Mouse (Mus musculus) limb, embryonic 10.5 days (tissue): ENCODE measurements at regions not wholly inside any gene's neighbourhood (a gene's known extent, or its start where the extent isn't known, plus 50 kb on each side); places are given as distances from the start of the nearest gene placed in this dataset.

Source experiments
- DNase-seq: peaks from one replicate; pipeline ENCODE4 v3.0.0-alpha.2; 2017; ENCODE audit warnings: low spot score
- H3K27ac ChIP-seq: fragments of 300-500 bp; sonication (generic); 2 replicates; pipeline ENCODE4 v1.5.1; 2016; ENCODE audit warnings: mild to moderate bottlenecking
- H3K27me3 ChIP-seq: fragments of 300-500 bp; sonication (generic); 2 replicates; pipeline ENCODE4 v1.6.1; 2016; ENCODE audit warnings: low read depth, mild to moderate bottlenecking; ENCODE audit not compliant: poor library complexity, severe bottlenecking
- H3K36me3 ChIP-seq: fragments of 300-500 bp; sonication (generic); 2 replicates; pipeline ENCODE4 v1.6.1; 2016; ENCODE audit warnings: mild to moderate bottlenecking, moderate library complexity
- H3K4me1 ChIP-seq: fragments of 300-500 bp; sonication (generic); 2 replicates; pipeline ENCODE4 v1.6.1; 2016
- H3K4me3 ChIP-seq: fragments of 300-500 bp; sonication (generic); 2 replicates; pipeline ENCODE4 v1.5.1; 2016; ENCODE audit warnings: mild to moderate bottlenecking, moderate library complexity
- H3K9me3 ChIP-seq: fragments of 300-500 bp; sonication (generic); replicated peaks from 2 replicates; pipeline ENCODE4 v1.6.1; 2016; ENCODE audit warnings: mild to moderate bottlenecking
- whole genome bisulfite sequencing: fragments of 180-500 bp; shearing (Covaris S2); methylation state at CpG from one replicate; pipeline ENCODE4 v1.1.7; 2016; 5-methylcytosine and 5-hydroxymethylcytosine counted together

DNA sequence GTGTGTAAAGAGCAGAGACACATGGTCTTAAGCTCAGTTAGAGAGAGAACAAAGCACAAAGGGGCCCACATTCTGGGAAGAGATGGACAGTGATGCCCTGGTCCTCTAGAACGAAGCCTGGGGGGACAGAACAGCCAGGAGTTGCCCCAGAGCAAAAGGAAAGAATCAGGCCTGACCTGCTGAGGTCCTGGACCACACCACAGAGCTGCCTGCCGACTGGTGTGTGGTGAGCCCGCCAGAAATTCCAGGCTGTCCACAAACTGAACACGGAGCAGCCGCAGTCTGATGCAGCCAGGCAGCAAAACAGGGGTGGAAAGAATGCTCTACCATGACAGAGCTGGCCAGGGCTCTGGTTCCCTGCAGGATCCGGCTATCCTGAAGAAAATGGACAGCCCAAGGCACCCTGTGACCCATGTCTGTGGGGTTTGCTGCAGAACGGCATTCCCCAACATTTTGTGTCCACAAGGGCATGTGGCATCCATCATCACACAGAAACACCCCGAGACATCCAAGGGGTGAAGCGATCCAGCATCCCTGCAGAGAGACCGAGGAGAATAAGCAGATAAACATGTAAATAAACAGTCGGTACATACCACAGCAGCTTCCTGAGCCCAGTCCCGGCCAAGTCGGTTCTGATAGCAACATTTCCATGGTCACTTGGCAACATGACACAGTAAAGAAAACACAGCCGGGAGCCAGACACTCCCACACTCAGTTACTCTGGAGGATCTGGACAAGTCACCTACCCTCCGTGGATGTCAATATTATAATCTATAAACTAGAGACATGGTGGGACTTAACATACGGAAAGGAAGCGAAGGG is 65.3 kb upstream of the Pomp start:
- H3K4me1 ChIP-seq, result no peaks in the 10 kb centered on the region
- no peak overlapping the region for H3K4me3 ChIP-seq
- DNase-seq, result no peak
- H3K27me3 ChIP-seq, result peaks cover 5% of the 10 kb centered on the region; the same call in 1 of the 2 replicates
- 85% methylated on average over 17 of the region's 17 CpGs for WGBS
- 0 out of 2 replicates have a peak, but pooled peaks cover 3% of the 10 kb centered on the region for H3K9me3 ChIP-seq
- no peaks in the 10 kb centered on the region for H3K36me3 ChIP-seq
- no peak overlapping the region for H3K27ac ChIP-seq

DNA sequence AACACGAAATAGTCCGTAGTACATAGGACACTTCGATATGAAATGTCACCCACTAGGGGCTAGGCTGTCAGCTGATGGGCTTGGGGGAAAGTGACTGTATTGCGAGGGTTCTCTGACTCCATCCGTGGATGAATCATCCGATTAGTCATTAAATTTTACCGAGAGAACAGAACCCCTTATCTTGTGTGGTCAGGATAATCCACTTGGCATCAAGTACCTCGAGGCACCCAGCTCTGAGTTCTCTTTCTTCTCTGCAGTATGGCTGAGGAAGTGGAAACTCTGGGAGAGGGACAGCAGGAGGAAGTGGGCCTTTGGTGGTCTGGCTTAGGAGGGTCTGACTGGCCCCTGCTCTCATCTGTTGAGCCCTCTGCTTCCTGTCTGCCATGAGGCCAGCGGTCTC is 67.2 kb upstream of the Pomp start:
- Histone ChIP-seq H3K36me3 (no peaks in the 10 kb centered on the region), H3K4me1 (no peaks in the 10 kb centered on the region), H3K9me3 (0 out of 2 replicates have a peak, but pooled peaks cover 3% of the 10 kb centered on the region), H3K4me3 (no peak overlapping the region), H3K27me3 (peaks cover 5% of the 10 kb centered on the region; the same call in 1 of the 2 replicates), H3K27ac (no peak overlapping the region)
- DNase-seq, result no peak
- 80% methylated on average over 9 of the region's 9 CpGs for WGBS

- Histone ChIP-seq H3K27me3 (peaks cover 5% of the 10 kb centered on the region; the same call in 1 of the 2 replicates), H3K36me3 (no peaks in the 10 kb centered on the region), H3K9me3 (0 out of 2 replicates have a peak, but pooled peaks cover 3% of the 10 kb centered on the region), H3K4me1 (no peaks in the 10 kb centered on the region), H3K27ac (no peak overlapping the region), H3K4me3 (no peak overlapping the region)
- no peak for DNase-seq
- 87% methylated on average over 4 of the region's 4 CpGs for WGBS
Observed at GRCm38 (mm10) chr5:147792638-147793037, 66.8 kb upstream of the Flt1 start.

DNA sequence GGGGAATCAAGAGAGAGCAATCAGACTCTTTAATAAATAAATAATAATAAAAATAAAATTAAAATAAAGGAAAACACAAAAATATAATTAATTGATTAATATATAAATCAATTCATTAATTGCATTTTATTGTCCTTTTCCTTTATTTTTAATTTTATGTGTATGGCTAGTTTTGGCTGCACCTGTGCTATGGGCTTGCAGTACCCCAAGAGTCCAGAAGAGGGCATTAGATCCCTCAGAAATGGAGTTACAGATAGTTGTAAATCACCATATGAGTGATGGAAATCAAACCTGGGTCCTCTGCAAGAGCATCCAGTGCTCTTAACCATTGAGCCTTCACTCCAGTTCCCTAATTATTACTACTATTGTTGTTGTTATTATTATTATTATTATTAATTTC is 65.3 kb upstream of the Flt1 start:
- H3K36me3 ChIP-seq, result no peaks in the 10 kb centered on the region
- H3K4me3 ChIP-seq, result no peak overlapping the region
- no peak overlapping the region for H3K27ac ChIP-seq
- H3K9me3 ChIP-seq, result no peaks in the 10 kb centered on the region
- DNase-seq, result no peak
- no peaks in the 10 kb centered on the region for H3K4me1 ChIP-seq
- H3K27me3 ChIP-seq, result peaks cover 5% of the 10 kb centered on the region; the same call in 1 of the 2 replicates

GRCm38 (mm10) chr5:147788496-147788895 is 62.7 kb upstream of the Flt1 start:
- Histone ChIP-seq H3K27ac (no peak overlapping the region), H3K4me1 (no peaks in the 10 kb centered on the region), H3K36me3 (no peaks in the 10 kb centered on the region), H3K27me3 (no peaks in the 10 kb centered on the region), H3K4me3 (no peak overlapping the region), H3K9me3 (no peaks in the 10 kb centered on the region)
- 81% methylated on average over 6 of the region's 6 CpGs for WGBS
- no peak for DNase-seq

- Histone ChIP-seq H3K9me3 (no peaks in the 10 kb centered on the region), H3K4me3 (no peak overlapping the region), H3K27ac (no peak overlapping the region), H3K27me3 (0 out of 2 replicates have a peak, but pooled peaks cover 4% of the 10 kb centered on the region), H3K4me1 (peaks cover 4% of the 10 kb centered on the region; the same call in 1 of the 2 replicates), H3K36me3 (no peaks in the 10 kb centered on the region)
- no peak for DNase-seq
- 88% methylated on average over 5 of the region's 5 CpGs for WGBS
Observed at GRCm38 (mm10) chr5:147786857-147787256, 61.0 kb upstream of the Flt1 start.

DNA sequence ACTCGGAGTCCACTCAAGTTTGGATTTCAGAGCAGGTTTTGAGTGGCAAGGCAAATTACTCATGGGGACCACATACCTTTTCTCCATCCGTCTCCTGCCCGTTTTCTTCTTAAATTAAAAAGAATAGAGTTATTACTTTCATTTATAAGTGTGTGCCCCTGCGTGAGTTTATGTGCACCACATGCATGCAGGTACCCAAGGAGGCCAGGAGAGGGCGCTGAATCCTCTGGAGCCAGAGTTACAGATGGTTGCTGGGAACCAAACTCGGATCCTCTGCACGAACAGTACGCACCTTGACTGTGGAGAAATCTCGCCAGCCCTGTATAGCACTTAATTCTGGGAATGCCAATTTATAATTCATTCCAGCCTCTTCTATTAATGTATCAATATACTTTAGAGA is 58.3 kb upstream of the Flt1 start:
- Histone ChIP-seq H3K36me3 (no peaks in the 10 kb centered on the region), H3K4me3 (no peak overlapping the region), H3K4me1 (peaks cover 4% of the 10 kb centered on the region; the same call in 1 of the 2 replicates), H3K27ac (no peak overlapping the region), H3K27me3 (0 out of 2 replicates have a peak, but pooled peaks cover 4% of the 10 kb centered on the region), H3K9me3 (no peaks in the 10 kb centered on the region)
- WGBS, result 94% methylated on average over 9 of the region's 9 CpGs
- DNase-seq, result no peak

DNA sequence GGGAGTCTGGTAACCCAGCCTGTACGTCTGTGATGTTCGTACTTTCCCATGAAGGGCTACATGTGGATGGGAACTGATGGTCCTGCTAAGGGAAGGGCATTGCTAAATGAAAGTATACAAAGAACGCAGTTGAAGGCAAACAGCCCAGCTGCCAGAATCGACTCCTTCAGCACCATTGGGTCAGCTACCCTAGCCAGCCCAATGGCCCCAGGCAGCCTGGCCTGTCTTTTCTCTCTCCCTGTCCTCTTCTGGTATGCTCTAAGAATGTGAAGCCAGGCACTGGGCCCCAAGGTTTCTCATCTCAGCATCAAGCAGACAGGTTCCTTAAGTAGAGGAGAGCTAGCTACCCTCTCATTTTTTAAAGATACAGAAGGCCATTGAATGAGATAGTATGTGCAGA is 57.7 kb upstream of the Flt1 start:
- 76% methylated on average over 4 of the region's 4 CpGs for WGBS
- Histone ChIP-seq H3K27ac (no peak overlapping the region), H3K9me3 (no peaks in the 10 kb centered on the region), H3K4me3 (no peak overlapping the region), H3K27me3 (0 out of 2 replicates have a peak, but pooled peaks cover 4% of the 10 kb centered on the region), H3K36me3 (no peaks in the 10 kb centered on the region), H3K4me1 (peaks cover 10% of the 10 kb centered on the region)
- DNase-seq, result no peak

DNA sequence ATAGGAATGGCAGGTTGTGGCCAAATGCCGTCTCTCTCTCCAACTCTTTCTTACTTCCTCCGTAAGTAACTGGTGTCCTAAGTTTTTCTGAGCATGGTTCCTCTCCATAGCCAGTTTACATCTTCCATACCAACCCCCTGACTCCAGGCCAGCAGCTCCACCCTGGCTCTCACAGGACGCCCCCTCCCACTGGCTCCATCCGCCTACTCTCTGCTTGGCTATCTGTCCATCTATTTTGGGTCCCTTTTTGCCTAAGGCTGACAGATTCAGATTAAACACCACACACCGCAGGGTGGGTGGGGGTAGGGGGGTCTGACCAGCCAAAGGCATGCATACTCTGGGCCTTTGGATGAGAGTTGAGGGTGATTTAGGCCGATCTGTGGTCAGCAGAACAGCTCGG is 57.0 kb upstream of the Flt1 start:
- 0 out of 2 replicates have a peak, but pooled peaks cover 4% of the 10 kb centered on the region for H3K27me3 ChIP-seq
- DNase-seq, result no peak
- no peak overlapping the region for H3K27ac ChIP-seq
- no peaks in the 10 kb centered on the region for H3K36me3 ChIP-seq
- WGBS, result 43% methylated on average over 7 of the region's 7 CpGs
- peaks cover 18% of the 10 kb centered on the region for H3K4me1 ChIP-seq
- no peaks in the 10 kb centered on the region for H3K9me3 ChIP-seq
- no peak overlapping the region for H3K4me3 ChIP-seq

DNA sequence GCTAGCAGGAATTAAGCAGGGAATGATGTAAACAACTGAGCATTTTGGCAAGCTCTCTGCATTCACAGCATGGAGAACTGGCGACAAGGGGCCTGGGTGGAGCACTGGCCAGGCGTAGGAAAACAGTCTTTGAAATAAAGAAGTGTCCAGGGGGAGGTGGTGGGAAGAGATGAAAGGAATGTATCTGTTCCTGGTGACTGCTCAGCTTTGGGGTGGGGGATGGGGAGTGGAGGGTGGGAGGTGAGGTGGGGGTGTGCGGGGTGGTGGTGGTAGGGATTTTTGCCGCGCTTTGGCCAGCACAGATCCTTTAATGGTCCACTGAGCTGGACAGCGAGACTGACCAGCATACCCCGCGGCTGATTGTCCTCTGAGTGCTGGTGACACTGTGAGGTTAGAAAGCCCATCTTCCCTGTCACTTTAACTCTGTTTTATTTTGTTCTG is 56.5 kb upstream of the Flt1 start:
- DNase-seq, result no peak
- 13% methylated on average over 8 of the region's 8 CpGs for WGBS
- H3K27ac ChIP-seq, result no peak overlapping the region

GRCm38 (mm10) chr5:147781215-147781614 is 55.4 kb upstream of the Flt1 start:
- no peak overlapping the region for H3K4me3 ChIP-seq
- H3K27ac ChIP-seq, result no peak overlapping the region
- 95% methylated on average over 17 of the region's 17 CpGs for WGBS
- no peak for DNase-seq
- peaks cover 21% of the 10 kb centered on the region for H3K4me1 ChIP-seq
- no peaks in the 10 kb centered on the region for H3K9me3 ChIP-seq
- 0 out of 2 replicates have a peak, but pooled peaks cover 4% of the 10 kb centered on the region for H3K27me3 ChIP-seq
- no peaks in the 10 kb centered on the region for H3K36me3 ChIP-seq

More for the DNA sequence above, 56.5 kb upstream of the Flt1 start:
- Histone ChIP-seq H3K27me3 (0 out of 2 replicates have a peak, but pooled peaks cover 4% of the 10 kb centered on the region), H3K4me3 (no peak overlapping the region), H3K4me1 (peaks cover 21% of the 10 kb centered on the region), H3K9me3 (no peaks in the 10 kb centered on the region), H3K36me3 (no peaks in the 10 kb centered on the region)

GRCm38 (mm10) chr5:147778557-147778956 is 52.7 kb upstream of the Flt1 start:
- H3K4me1 ChIP-seq, result peaks cover 24% of the 10 kb centered on the region
- no peak for DNase-seq
- no peak overlapping the region for H3K4me3 ChIP-seq
- H3K36me3 ChIP-seq, result no peaks in the 10 kb centered on the region
- 0 out of 2 replicates have a peak, but pooled peaks cover 4% of the 10 kb centered on the region for H3K27me3 ChIP-seq
- H3K27ac ChIP-seq, result peak overlapping the region; percentile 36; the same call in 1 of the 2 replicates
- H3K9me3 ChIP-seq, result no peaks in the 10 kb centered on the region
- 66% methylated on average over 9 of the region's 9 CpGs for WGBS
